Mouse (Mus musculus): ENCODE measurements around the gene Rassf3. TPM values are rescaled to one million over a fixed set of nuclear protein-coding genes. Genes with fewer than 3 reads are reported as not detected.

The Rassf3 gene
- polyA plus RNA-seq, 1 experiment from 2014 or later: 25.3 TPM

DNA sequence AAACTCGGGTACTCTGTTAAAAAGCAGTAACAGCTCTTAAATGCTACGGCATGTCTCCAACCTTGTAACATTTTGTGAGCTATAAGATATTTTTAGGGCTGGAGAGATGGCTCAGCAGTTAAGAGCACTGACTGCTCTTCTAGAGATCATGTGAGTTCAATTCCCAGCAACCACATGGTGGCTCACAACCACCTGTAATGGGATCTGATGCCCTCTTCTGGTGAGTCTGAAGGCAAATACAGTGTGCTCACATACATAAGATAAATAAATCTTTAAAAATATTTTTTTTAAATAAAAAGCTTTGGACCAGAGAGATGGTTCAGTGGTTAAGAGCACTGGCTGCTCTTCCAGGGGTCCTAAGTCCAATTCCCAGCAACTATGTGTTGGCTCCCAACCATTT, 115.8 kb downstream of the Rassf3 start:
- WGBS: 83% methylated on average over 2 of the region's 2 CpGs
- Histone ChIP-seq H3K9me3 (ENCODE audit: control insufficient read depth, low read length) (0 out of 2 replicates have a peak, but pooled peaks cover 2% of the 10 kb centered on the region), H3K4me1 (ENCODE audit: control insufficient read depth in 2 of 2, insufficient read depth in 2 of 2, low read length in 2 of 2) (peaks cover 2 to 6% of the 10 kb centered on the region in 2 experiments; a peak in 1 of 4 replicates), H3K4me2 (ENCODE audit: low read length) (no peak overlapping the region), H3K27me3 (ENCODE audit: control insufficient read depth, insufficient read depth, low read length) (no peaks in the 10 kb centered on the region), H3K9ac (ENCODE audit: low read length) (no peak overlapping the region), H3K27ac (replicated peaks in 1 of 2; ENCODE audit: control insufficient read depth in 1 of 2, insufficient read depth in 1 of 2, low read depth in 2 of 2, low read length in 2 of 2) (no peak overlapping the region), H3K36me3 (ENCODE audit: control insufficient read depth, insufficient read depth, low read length) (no peaks in the 10 kb centered on the region), H3K4me3 (ENCODE audit: control insufficient read depth in 1 of 2, insufficient read depth in 1 of 2, low read depth in 1 of 2, low read length in 2 of 2) (no peak overlapping the region)
- no peak for ATAC-seq (ENCODE audit: insufficient number of reproducible peaks, insufficient read depth, low FRiP score, low read depth)

Other genes with a start within 250 kb of the Rassf3 start
- gene Tbc1d30, start 125.1 kb downstream of the Rassf3 start, polyA plus RNA-seq (2014; fragmentation: Nextera tagmentation; extraction: Ambion mirVana): 2.1 and 2.4 TPM in 2 replicates
- gene Gns, start 111.3 kb downstream of the Rassf3 start, polyA plus RNA-seq (2014; fragmentation: Nextera tagmentation; extraction: Ambion mirVana): 39.0 and 40.8 TPM in 2 replicates
- gene Tbk1, start 110.4 kb upstream of the Rassf3 start, polyA plus RNA-seq (2014; fragmentation: Nextera tagmentation; extraction: Ambion mirVana): 24.7 and 26.4 TPM in 2 replicates
- gene Xpot, start 150.0 kb upstream of the Rassf3 start, polyA plus RNA-seq (2014; fragmentation: Nextera tagmentation; extraction: Ambion mirVana): 28.7 and 38.4 TPM in 2 replicates
- gene D930020B18Rik, start 165.2 kb upstream of the Rassf3 start, polyA plus RNA-seq (2014; fragmentation: Nextera tagmentation; extraction: Ambion mirVana): not detected in 2 replicates

All from heart, embryonic 14.5 days (tissue).